Mouse (Mus musculus): ENCODE measurements around the gene Zfp936. TPM values are rescaled to one million over a fixed set of nuclear protein-coding genes. Genes with fewer than 3 reads are reported as not detected.
"Not testable (repeated sequence)": the region's sequence is repeated elsewhere in the genome, so short reads cannot be mapped to it uniquely, and the experiment has no call there.

Gene Zfp936
- total RNA-seq (2014; fragmentation: Nextera tagmentation) (not detected in 2 replicates), total RNA-seq (2017) (not detected in 2 replicates)

GRCm38 (mm10) chr7:43113929-43114328, at the start of gene Zfp936:
Gene Zfp936, plus strand, starts transcription at chr7:43114229.
- not testable (repeated sequence) for ATAC-seq (replicated peaks; ENCODE audit: poor library complexity, severe bottlenecking)

- no peak for ATAC-seq (replicated peaks; ENCODE audit: poor library complexity, severe bottlenecking)
These were observed 36.2 kb upstream of the Zfp936 start for GRCm38 (mm10) chr7:43077831-43078230.

GRCm38 (mm10) chr7:43128691-43129090, 14.7 kb downstream of the Zfp936 start:
- ATAC-seq (replicated peaks; ENCODE audit: poor library complexity, severe bottlenecking) = not testable (repeated sequence)

- ATAC-seq (replicated peaks; ENCODE audit: poor library complexity, severe bottlenecking) = not testable (repeated sequence)
These were observed 50.1 kb downstream of the Zfp936 start for GRCm38 (mm10) chr7:43164121-43164520.

GRCm38 (mm10) chr7:43167101-43167500, 53.1 kb downstream of the Zfp936 start:
- ATAC-seq (replicated peaks; ENCODE audit: poor library complexity, severe bottlenecking) = not testable (repeated sequence)

GRCm38 (mm10) chr7:43167811-43168210, 53.8 kb downstream of the Zfp936 start:
- not testable (repeated sequence) for ATAC-seq (replicated peaks; ENCODE audit: poor library complexity, severe bottlenecking)

GRCm38 (mm10) chr7:43168212-43168611, 54.2 kb downstream of the Zfp936 start:
- ATAC-seq (replicated peaks; ENCODE audit: poor library complexity, severe bottlenecking) = not testable (repeated sequence)

- no peak for ATAC-seq (replicated peaks; ENCODE audit: poor library complexity, severe bottlenecking)
These were observed 63.1 kb downstream of the Zfp936 start for GRCm38 (mm10) chr7:43177003-43177702.

- ATAC-seq (replicated peaks; ENCODE audit: poor library complexity, severe bottlenecking) = not testable (repeated sequence)
These were observed 99.8 kb downstream of the Zfp936 start for GRCm38 (mm10) chr7:43213781-43214180.

Other genes with a start within 250 kb of the Zfp936 start
- not detected in 2 replicates for gene Gm2381, start 247.0 kb upstream of the Zfp936 start, total RNA-seq (2014; fragmentation: Nextera tagmentation)
- not detected in 2 replicates for gene Gm2381, start 247.0 kb upstream of the Zfp936 start, total RNA-seq (2017)
- gene Vmn2r63, start 180.4 kb upstream of the Zfp936 start, total RNA-seq (2014; fragmentation: Nextera tagmentation) = not detected in 2 replicates
- gene Vmn2r63, start 180.4 kb upstream of the Zfp936 start, total RNA-seq (2017) = not detected in 2 replicates
- not detected in 2 replicates for gene Gm9268, start 95.5 kb upstream of the Zfp936 start, total RNA-seq (2014; fragmentation: Nextera tagmentation)
- not detected in 2 replicates for gene Gm9268, start 95.5 kb upstream of the Zfp936 start, total RNA-seq (2017)
- 17.7 and 20.7 TPM in 2 replicates for gene Zfp715, start 199.1 kb downstream of the Zfp936 start, total RNA-seq (2014; fragmentation: Nextera tagmentation)
- gene Zfp715, start 199.1 kb downstream of the Zfp936 start, total RNA-seq (2017) = 13.3 and 22.0 TPM in 2 replicates
- gene Siglecf, start 237.1 kb downstream of the Zfp936 start, total RNA-seq (2014; fragmentation: Nextera tagmentation) = 11.6 and 16.5 TPM in 2 replicates
- gene Siglecf, start 237.1 kb downstream of the Zfp936 start, total RNA-seq (2017) = 19.2 and 22.0 TPM in 2 replicates

Data from granulocyte monocyte progenitor cell, adult 5-6 weeks (primary cell).